Mouse (Mus musculus) bone marrow macrophage, adult 2 months (primary cell): ENCODE measurements at regions not wholly inside any gene's neighbourhood (a gene's known extent, or its start where the extent isn't known, plus 50 kb on each side); places are given as distances from the start of the nearest gene placed in this dataset.

ENCODE experiments used
- H3K27ac ChIP-seq: 2 replicates; pipeline ENCODE4 v1.5.1; 2012; ENCODE audit warnings: low read depth, low read length; ENCODE audit not compliant: insufficient read depth
- H3K4me1 ChIP-seq: 2 replicates; pipeline ENCODE4 v1.6.1; 2012; ENCODE audit warnings: low read length; ENCODE audit not compliant: control insufficient read depth, insufficient read depth
- H3K4me3 ChIP-seq: 2 replicates; pipeline ENCODE4 v1.5.1; 2012; ENCODE audit warnings: mild to moderate bottlenecking, low read length, moderate library complexity; ENCODE audit not compliant: insufficient read depth
- CTCF ChIP-seq: IDR thresholded peaks from 2 replicates; pipeline ENCODE4 v1.5.1; 2012; ENCODE audit warnings: low read depth, mild to moderate bottlenecking, low read length, moderate library complexity
- POLR2A ChIP-seq: IDR thresholded peaks from 2 replicates; pipeline ENCODE4 v1.6.1; 2012; ENCODE audit warnings: mild to moderate bottlenecking, low read depth, low read length, borderline replicate concordance

- H3K4me1 ChIP-seq = no peaks in the 10 kb centered on the region
- H3K27ac ChIP-seq = no peak overlapping the region
- TF ChIP-seq CTCF (no peak), POLR2A (no peak)
Observed at GRCm38 (mm10) chr13:60426192-60426840, 175.4 kb upstream of the Dapk1 start.

GRCm38 (mm10) chr13:60427077-60427476 is 174.7 kb upstream of the Dapk1 start:
- H3K27ac ChIP-seq = no peak overlapping the region
- no peak for TF ChIP-seq POLR2A
- no peak for TF ChIP-seq CTCF
- no peaks in the 10 kb centered on the region for H3K4me1 ChIP-seq
- H3K4me3 ChIP-seq = no peak overlapping the region

More at GRCm38 (mm10) chr13:60426192-60426840, 175.4 kb upstream of the Dapk1 start:
- H3K4me3 ChIP-seq = no peak overlapping the region

- H3K4me3 ChIP-seq = no peak overlapping the region
- TF ChIP-seq CTCF (no peak), POLR2A (no peak)
- no peak overlapping the region for H3K27ac ChIP-seq
- no peaks in the 10 kb centered on the region for H3K4me1 ChIP-seq
Observed at GRCm38 (mm10) chr13:60427755-60428385, 173.9 kb upstream of the Dapk1 start.

- Histone ChIP-seq H3K4me1 (no peaks in the 10 kb centered on the region), H3K4me3 (no peak overlapping the region), H3K27ac (no peak overlapping the region)
- TF ChIP-seq POLR2A (no peak), CTCF (no peak)
Observed at GRCm38 (mm10) chr13:60429148-60429547, 172.6 kb upstream of the Dapk1 start.

- no peak for TF ChIP-seq POLR2A
- TF ChIP-seq CTCF = no peak
- Histone ChIP-seq H3K4me1 (no peaks in the 10 kb centered on the region), H3K27ac (no peak overlapping the region), H3K4me3 (no peak overlapping the region)
Observed at GRCm38 (mm10) chr13:60431412-60431811, 170.3 kb upstream of the Dapk1 start.

GRCm38 (mm10) chr13:60434221-60435210 is 167.2 kb upstream of the Dapk1 start:
- no peaks in the 10 kb centered on the region for H3K4me1 ChIP-seq
- no peak for TF ChIP-seq POLR2A
- TF ChIP-seq CTCF = no peak
- no peak overlapping the region for H3K27ac ChIP-seq
- H3K4me3 ChIP-seq = no peak overlapping the region

GRCm38 (mm10) chr13:60435333-60435732 is 166.4 kb upstream of the Dapk1 start:
- H3K27ac ChIP-seq = no peak overlapping the region
- H3K4me3 ChIP-seq = no peak overlapping the region
- no peaks in the 10 kb centered on the region for H3K4me1 ChIP-seq
- no peak for TF ChIP-seq POLR2A
- TF ChIP-seq CTCF = no peak

GRCm38 (mm10) chr13:60438177-60438576 is 163.6 kb upstream of the Dapk1 start:
- H3K4me3 ChIP-seq = no peak overlapping the region
- no peaks in the 10 kb centered on the region for H3K4me1 ChIP-seq

GRCm38 (mm10) chr13:60440586-60440985 is 161.2 kb upstream of the Dapk1 start:
- Histone ChIP-seq H3K4me3 (no peak overlapping the region), H3K27ac (no peak overlapping the region), H3K4me1 (no peaks in the 10 kb centered on the region)
- TF ChIP-seq CTCF (no peak), POLR2A (no peak)

More at GRCm38 (mm10) chr13:60438177-60438576, 163.6 kb upstream of the Dapk1 start:
- no peak for TF ChIP-seq POLR2A
- no peak for TF ChIP-seq CTCF
- no peak overlapping the region for H3K27ac ChIP-seq

GRCm38 (mm10) chr13:60445164-60445563 is 156.6 kb upstream of the Dapk1 start:
- Histone ChIP-seq H3K27ac (no peak overlapping the region), H3K4me1 (no peaks in the 10 kb centered on the region), H3K4me3 (no peak overlapping the region)
- TF ChIP-seq CTCF (no peak), POLR2A (no peak)
